Mouse (Mus musculus): ENCODE measurements around the gene Ptprd.

DNA sequence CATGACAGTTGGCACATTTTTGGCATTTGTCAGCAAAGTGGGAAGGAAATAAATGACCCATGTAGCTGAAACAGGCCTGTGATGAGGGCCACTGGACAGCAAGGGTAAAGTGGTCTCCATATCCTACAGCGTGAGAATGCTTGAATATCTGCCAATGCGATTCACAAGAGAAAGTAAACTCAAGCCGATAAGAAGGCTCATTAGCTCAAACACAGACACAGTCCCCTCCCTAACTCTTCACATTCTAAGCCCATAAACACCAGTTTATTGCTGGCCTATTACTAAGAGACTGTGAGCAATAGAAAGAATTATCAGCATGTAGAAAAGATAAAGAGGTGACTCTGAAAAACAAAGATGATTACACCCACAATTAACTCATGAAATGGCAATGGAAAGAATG, 1970.6 kb downstream of the Ptprd start:
- TF ChIP-seq MAFK (IDR thresholded peaks at IDR 0.05; ENCODE audit: insufficient read depth, low read depth, low read length) (no peak), CHD2 (IDR thresholded peaks at IDR 0.05; ENCODE audit: low read depth, low read length) (no peak), ZC3H11A (IDR thresholded peaks at IDR 0.05; ENCODE audit: borderline replicate concordance, low read depth, low read length) (no peak)
